Mouse (Mus musculus) urinary bladder, postnatal 4 days (tissue): ENCODE data around the gene Fbxo40.

Experiments used
- DNase-seq, 2 experiments: peaks; one replicate each; pipeline ENCODE4 v3.0.0; 2021 to 2022; ENCODE audit warnings: low spot score in 2 of 2

Gene Fbxo40

GRCm38 (mm10) chr16:36989999-36990625 lies at the start of gene Fbxo40:
Gene Fbxo40 (minus strand): TSS chr16:36990467.
- DNase-seq, result no peak

GRCm38 (mm10) chr16:37034751-37035150 lies 44.5 kb upstream of the Fbxo40 start:
- DNase-seq, result no peak

DNA sequence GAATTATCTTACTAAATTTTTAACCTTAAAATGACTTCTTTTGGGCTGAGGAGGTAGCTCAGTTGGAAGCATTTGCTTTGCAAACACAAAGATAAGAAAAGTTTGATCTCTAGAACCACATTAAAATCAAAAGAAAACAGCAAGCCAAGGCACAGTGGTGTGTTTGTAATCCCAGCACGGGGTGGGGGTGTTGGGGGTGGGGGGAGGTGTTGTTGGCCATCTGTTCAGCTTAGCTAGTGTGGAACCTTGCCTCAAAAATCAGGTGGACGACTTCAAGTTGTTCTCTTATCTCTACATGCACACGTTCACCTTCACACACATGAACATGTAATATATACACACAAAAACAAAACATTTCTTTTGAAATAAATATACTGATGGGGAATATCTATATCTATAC lies 41.7 kb upstream of the Fbxo40 start:
- no peak for DNase-seq

DNA sequence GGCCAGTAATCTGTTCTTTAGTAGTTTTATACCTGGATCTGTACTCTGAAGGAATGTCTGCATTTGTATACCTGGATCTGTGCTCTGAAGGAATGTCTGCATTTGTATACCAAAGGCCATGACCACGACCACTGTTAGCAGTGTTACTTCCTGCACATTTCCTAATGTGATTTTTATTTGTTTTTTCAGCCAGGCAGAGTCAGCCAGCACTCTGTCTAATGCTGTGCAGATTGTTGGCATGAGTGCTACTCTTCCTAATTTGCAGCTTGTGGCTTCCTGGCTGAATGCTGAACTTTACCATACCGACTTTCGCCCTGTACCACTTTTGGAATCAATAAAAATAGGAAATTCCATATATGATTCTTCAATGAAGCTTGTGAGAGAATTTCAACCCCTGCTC lies 37.3 kb upstream of the Fbxo40 start:
- no peak for DNase-seq

DNA sequence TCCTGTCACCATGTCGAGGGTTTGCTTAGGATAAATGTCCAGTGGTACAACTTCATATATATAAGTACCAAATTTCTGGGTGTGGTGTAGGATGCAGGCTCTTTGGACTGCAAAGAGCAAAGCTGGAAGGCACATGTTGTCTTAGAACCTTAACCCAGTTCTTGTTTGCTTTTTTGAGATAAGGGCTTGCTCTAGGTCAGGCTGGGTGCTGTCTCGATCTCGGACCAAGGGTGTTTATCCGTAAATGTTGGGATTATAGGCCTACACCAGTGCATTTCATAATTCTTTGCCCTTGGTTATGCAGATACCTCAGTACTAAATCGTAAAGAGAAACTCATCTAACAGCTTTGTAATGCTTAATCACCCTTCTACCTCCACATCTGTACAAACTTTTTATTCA lies 22.1 kb upstream of the Fbxo40 start:
- DNase-seq, result no peak

DNA sequence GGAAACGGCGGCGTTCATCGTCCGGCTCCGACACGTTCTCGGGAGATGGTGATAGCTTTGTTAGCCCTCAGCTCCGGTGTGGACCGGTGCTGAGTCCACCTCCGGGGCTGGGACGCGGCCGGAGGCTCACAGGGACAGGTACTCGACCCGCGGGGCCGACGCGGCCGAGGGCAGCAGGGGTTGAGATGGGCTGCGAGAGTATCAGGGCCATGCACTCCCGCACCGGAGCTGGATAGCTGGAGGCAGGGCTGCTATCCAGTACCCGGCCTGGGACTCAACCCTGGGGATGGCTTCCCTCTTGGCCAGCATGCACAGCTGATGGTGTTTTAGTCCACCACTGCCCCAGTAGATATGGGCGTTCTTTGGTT lies 21.6 kb upstream of the Fbxo40 start:
- peak in 1 of 2 experiments; percentile 60 for DNase-seq

GRCm38 (mm10) chr16:37011061-37011921 lies 21.0 kb upstream of the Fbxo40 start, which contains the start of gene Polq:
Gene Polq (plus strand): TSS chr16:37011786.
- peak; percentile 90 to 91 for DNase-seq

GRCm38 (mm10) chr16:37010370-37010769 lies 20.1 kb upstream of the Fbxo40 start:
- no peak for DNase-seq

- no peak for DNase-seq
Observed at GRCm38 (mm10) chr16:37009262-37009661, 19.0 kb upstream of the Fbxo40 start.

- no peak for DNase-seq
Observed at GRCm38 (mm10) chr16:36999366-36999972, 9.2 kb upstream of the Fbxo40 start.

GRCm38 (mm10) chr16:36997650-36998049 lies 7.4 kb upstream of the Fbxo40 start:
- DNase-seq, result no peak

- DNase-seq, result no peak
Observed at GRCm38 (mm10) chr16:36989493-36989892, 774 bp downstream of the Fbxo40 start.

DNA sequence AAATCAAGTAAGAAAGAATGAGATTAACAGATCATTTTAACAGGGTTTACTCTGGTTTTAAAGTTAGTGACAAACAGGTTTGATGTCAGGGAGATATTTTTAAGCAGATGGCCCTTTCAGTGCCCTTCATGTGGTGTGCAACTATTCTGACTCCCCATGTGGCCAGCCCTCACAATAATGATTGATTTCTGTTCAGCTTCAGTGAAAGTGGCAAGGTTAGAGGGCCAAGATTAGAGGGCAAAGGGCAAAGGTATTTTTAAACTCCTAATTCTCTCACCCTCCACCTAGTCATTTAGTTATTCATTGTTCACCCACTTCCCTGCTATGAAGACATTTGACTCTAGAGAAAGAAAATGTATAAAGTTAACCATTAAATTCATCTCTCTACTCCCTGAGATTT lies 2.2 kb downstream of the Fbxo40 start:
- no peak for DNase-seq

- DNase-seq, result no peak
Observed at GRCm38 (mm10) chr16:36987399-36987798, 2.9 kb downstream of the Fbxo40 start.

GRCm38 (mm10) chr16:36985636-36986042 lies 4.6 kb downstream of the Fbxo40 start:
- DNase-seq, result no peak

- DNase-seq, result no peak
Observed at GRCm38 (mm10) chr16:36983796-36984195, 6.5 kb downstream of the Fbxo40 start.

DNA sequence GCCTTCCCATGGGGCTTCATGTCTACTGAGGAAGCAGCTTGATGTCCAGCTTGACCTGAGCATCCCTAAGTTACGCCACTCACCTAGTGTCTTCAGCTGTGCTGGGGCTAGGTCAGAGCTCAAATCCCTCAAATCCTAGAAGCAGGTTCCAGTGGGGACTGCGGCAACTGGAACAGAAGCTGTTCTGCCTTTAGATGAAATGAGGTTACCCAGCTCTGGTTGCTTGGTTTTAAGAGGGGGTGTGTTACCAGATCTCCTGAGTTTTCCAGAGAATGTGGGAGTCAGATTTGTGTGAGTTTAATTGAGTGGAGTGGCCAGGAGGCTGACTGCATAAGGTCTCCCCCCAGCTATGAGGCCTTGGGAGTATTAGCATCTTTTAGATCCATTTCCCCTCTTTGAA lies 11.1 kb downstream of the Fbxo40 start:
- no peak for DNase-seq

- no peak for DNase-seq
Observed at GRCm38 (mm10) chr16:36963415-36963814, 26.9 kb downstream of the Fbxo40 start.

GRCm38 (mm10) chr16:36955106-36955505 lies 35.2 kb downstream of the Fbxo40 start:
- no peak for DNase-seq

DNA sequence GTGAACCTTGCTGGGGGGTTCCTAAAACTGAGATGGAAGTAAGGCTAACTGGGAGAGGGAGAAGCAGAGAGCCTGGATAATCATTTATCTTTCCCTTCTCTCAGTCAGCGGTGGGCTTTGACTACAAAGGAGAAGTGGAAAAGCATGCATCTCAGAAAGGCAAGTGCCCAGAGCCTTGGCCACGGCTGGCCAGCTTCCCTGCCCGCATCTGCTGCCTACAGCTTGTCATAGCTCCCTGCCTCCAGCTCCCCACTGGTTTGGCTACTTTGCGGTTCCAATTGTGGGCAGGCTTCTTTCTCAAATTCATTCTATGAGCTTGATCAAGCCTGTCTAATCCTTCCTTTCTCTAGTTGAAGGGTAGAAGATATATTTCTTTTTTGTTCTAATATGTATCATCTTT lies 39.2 kb downstream of the Fbxo40 start:
- no peak for DNase-seq

GRCm38 (mm10) chr16:36949614-36950336 lies 40.5 kb downstream of the Fbxo40 start:
- no peak for DNase-seq

- no peak for DNase-seq
Observed at GRCm38 (mm10) chr16:36947646-36948197, 42.5 kb downstream of the Fbxo40 start.
